Mouse (Mus musculus): ENCODE measurements around the gene Cep70. TPM values are rescaled to one million over a fixed set of nuclear protein-coding genes. Genes with fewer than 3 reads are reported as not detected.

The Cep70 gene
- polyA plus RNA-seq, 1 experiment = 15.4 TPM

GRCm38 (mm10) chr9:99253861-99254260, 10.7 kb downstream of the Cep70 start:
- H3K4me3 ChIP-seq (replicated peaks; ENCODE audit: insufficient read depth, low read depth, low read length) = no peak overlapping the region
- TF ChIP-seq POLR2A (IDR thresholded peaks at IDR 0.05; ENCODE audit: borderline replicate concordance, insufficient read depth, low read length) (no peak), CTCF (IDR thresholded peaks at IDR 0.05; ENCODE audit: borderline replicate concordance, insufficient read depth, low read depth, low read length) (no peak)
- H3K4me1 ChIP-seq (ENCODE audit: control insufficient read depth, insufficient read depth, low read length) = no peaks in the 10 kb centered on the region
- no peak overlapping the region for H3K27ac ChIP-seq (ENCODE audit: insufficient read depth, low read length)
- 93% methylated on average over 10 of the region's 10 CpGs for WGBS
- no peaks in the 10 kb centered on the region for H3K27me3 ChIP-seq (ENCODE audit: control insufficient read depth, insufficient read depth, low read length)
- DNase-seq = no peak

GRCm38 (mm10) chr9:99256206-99256605, 13.0 kb downstream of the Cep70 start:
- 89% methylated on average over 1 of the region's 1 CpGs for WGBS
- TF ChIP-seq POLR2A (IDR thresholded peaks at IDR 0.05; ENCODE audit: borderline replicate concordance, insufficient read depth, low read length) = no peak
- no peak for TF ChIP-seq CTCF (IDR thresholded peaks at IDR 0.05; ENCODE audit: borderline replicate concordance, insufficient read depth, low read depth, low read length)
- H3K4me1 ChIP-seq (ENCODE audit: control insufficient read depth, insufficient read depth, low read length) = no peaks in the 10 kb centered on the region
- H3K27ac ChIP-seq (ENCODE audit: insufficient read depth, low read length) = no peak overlapping the region
- no peak overlapping the region for H3K4me3 ChIP-seq (replicated peaks; ENCODE audit: insufficient read depth, low read depth, low read length)
- no peaks in the 10 kb centered on the region; the same call in 1 of the 2 replicates for H3K27me3 ChIP-seq (ENCODE audit: control insufficient read depth, insufficient read depth, low read length)
- DNase-seq = no peak

- TF ChIP-seq CTCF (IDR thresholded peaks at IDR 0.05; ENCODE audit: borderline replicate concordance, insufficient read depth, low read depth, low read length) (no peak), POLR2A (IDR thresholded peaks at IDR 0.05; ENCODE audit: borderline replicate concordance, insufficient read depth, low read length) (no peak)
These were observed 13.7 kb downstream of the Cep70 start for GRCm38 (mm10) chr9:99256821-99257220.

GRCm38 (mm10) chr9:99258891-99259290, 15.7 kb downstream of the Cep70 start:
- no peaks in the 10 kb centered on the region; the same call in 1 of the 2 replicates for H3K27me3 ChIP-seq (ENCODE audit: control insufficient read depth, insufficient read depth, low read length)
- H3K4me1 ChIP-seq (ENCODE audit: control insufficient read depth, insufficient read depth, low read length) = no peaks in the 10 kb centered on the region
- no peak for DNase-seq
- H3K27ac ChIP-seq (ENCODE audit: insufficient read depth, low read length) = no peak overlapping the region
- TF ChIP-seq CTCF (IDR thresholded peaks at IDR 0.05; ENCODE audit: borderline replicate concordance, insufficient read depth, low read depth, low read length) = no peak
- no peak for TF ChIP-seq POLR2A (IDR thresholded peaks at IDR 0.05; ENCODE audit: borderline replicate concordance, insufficient read depth, low read length)
- WGBS = 71% methylated on average over 5 of the region's 5 CpGs
- H3K4me3 ChIP-seq (replicated peaks; ENCODE audit: insufficient read depth, low read depth, low read length) = no peak overlapping the region

More at GRCm38 (mm10) chr9:99256821-99257220, 13.7 kb downstream of the Cep70 start:
- 94% methylated on average over 3 of the region's 3 CpGs for WGBS
- H3K4me1 ChIP-seq (ENCODE audit: control insufficient read depth, insufficient read depth, low read length) = no peaks in the 10 kb centered on the region
- DNase-seq = no peak
- H3K4me3 ChIP-seq (replicated peaks; ENCODE audit: insufficient read depth, low read depth, low read length) = no peak overlapping the region
- no peak overlapping the region for H3K27ac ChIP-seq (ENCODE audit: insufficient read depth, low read length)
- no peaks in the 10 kb centered on the region; the same call in 1 of the 2 replicates for H3K27me3 ChIP-seq (ENCODE audit: control insufficient read depth, insufficient read depth, low read length)

GRCm38 (mm10) chr9:99304296-99304695, 61.1 kb downstream of the Cep70 start:
- H3K4me1 ChIP-seq (ENCODE audit: control insufficient read depth, insufficient read depth, low read length) = no peaks in the 10 kb centered on the region
- H3K4me3 ChIP-seq (replicated peaks; ENCODE audit: insufficient read depth, low read depth, low read length) = no peak overlapping the region
- WGBS = 91% methylated on average over 5 of the region's 5 CpGs
- TF ChIP-seq POLR2A (IDR thresholded peaks at IDR 0.05; ENCODE audit: borderline replicate concordance, insufficient read depth, low read length) = no peak
- no peak for TF ChIP-seq CTCF (IDR thresholded peaks at IDR 0.05; ENCODE audit: borderline replicate concordance, insufficient read depth, low read depth, low read length)
- DNase-seq = no peak
- no peaks in the 10 kb centered on the region for H3K27me3 ChIP-seq (ENCODE audit: control insufficient read depth, insufficient read depth, low read length)
- H3K27ac ChIP-seq (ENCODE audit: insufficient read depth, low read length) = no peak overlapping the region

- WGBS = 91% methylated on average over 6 of the region's 6 CpGs
- no peak for TF ChIP-seq POLR2A (IDR thresholded peaks at IDR 0.05; ENCODE audit: borderline replicate concordance, insufficient read depth, low read length)
- no peak for TF ChIP-seq CTCF (IDR thresholded peaks at IDR 0.05; ENCODE audit: borderline replicate concordance, insufficient read depth, low read depth, low read length)
- Histone ChIP-seq H3K4me3 (replicated peaks; ENCODE audit: insufficient read depth, low read depth, low read length) (no peak overlapping the region), H3K27ac (ENCODE audit: insufficient read depth, low read length) (no peak overlapping the region), H3K27me3 (ENCODE audit: control insufficient read depth, insufficient read depth, low read length) (no peaks in the 10 kb centered on the region), H3K4me1 (ENCODE audit: control insufficient read depth, insufficient read depth, low read length) (no peaks in the 10 kb centered on the region)
- DNase-seq = no peak
These were observed 63.1 kb downstream of the Cep70 start for GRCm38 (mm10) chr9:99306226-99306625.

- TF ChIP-seq POLR2A (IDR thresholded peaks at IDR 0.05; ENCODE audit: borderline replicate concordance, insufficient read depth, low read length) = no peak
- no peak for TF ChIP-seq CTCF (IDR thresholded peaks at IDR 0.05; ENCODE audit: borderline replicate concordance, insufficient read depth, low read depth, low read length)
- no peaks in the 10 kb centered on the region for H3K4me1 ChIP-seq (ENCODE audit: control insufficient read depth, insufficient read depth, low read length)
- WGBS = 28% methylated on average over 8 of the region's 8 CpGs
- no peak overlapping the region for H3K4me3 ChIP-seq (replicated peaks; ENCODE audit: insufficient read depth, low read depth, low read length)
- H3K27ac ChIP-seq (ENCODE audit: insufficient read depth, low read length) = no peak overlapping the region
- DNase-seq = no peak
- H3K27me3 ChIP-seq (ENCODE audit: control insufficient read depth, insufficient read depth, low read length) = no peaks in the 10 kb centered on the region
These were observed 76.3 kb downstream of the Cep70 start for GRCm38 (mm10) chr9:99319343-99319951.

- Histone ChIP-seq H3K4me3 (replicated peaks; ENCODE audit: insufficient read depth, low read depth, low read length) (no peak overlapping the region), H3K4me1 (ENCODE audit: control insufficient read depth, insufficient read depth, low read length) (no peaks in the 10 kb centered on the region), H3K27me3 (ENCODE audit: control insufficient read depth, insufficient read depth, low read length) (no peaks in the 10 kb centered on the region), H3K27ac (ENCODE audit: insufficient read depth, low read length) (no peak overlapping the region)
- TF ChIP-seq CTCF (IDR thresholded peaks at IDR 0.05; ENCODE audit: borderline replicate concordance, insufficient read depth, low read depth, low read length) (no peak), POLR2A (IDR thresholded peaks at IDR 0.05; ENCODE audit: borderline replicate concordance, insufficient read depth, low read length) (no peak)
- 50% methylated on average over 8 of the region's 8 CpGs for WGBS
- DNase-seq = peak; percentile 8 to 15
These were observed 76.8 kb downstream of the Cep70 start for GRCm38 (mm10) chr9:99320006-99320405.
